Mouse (Mus musculus): ENCODE measurements around the gene Etfbkmt.
"Not testable (repeated sequence)": the region's sequence is repeated elsewhere in the genome, so short reads cannot be mapped to it uniquely, and the experiment has no call there.

The Etfbkmt gene

DNA sequence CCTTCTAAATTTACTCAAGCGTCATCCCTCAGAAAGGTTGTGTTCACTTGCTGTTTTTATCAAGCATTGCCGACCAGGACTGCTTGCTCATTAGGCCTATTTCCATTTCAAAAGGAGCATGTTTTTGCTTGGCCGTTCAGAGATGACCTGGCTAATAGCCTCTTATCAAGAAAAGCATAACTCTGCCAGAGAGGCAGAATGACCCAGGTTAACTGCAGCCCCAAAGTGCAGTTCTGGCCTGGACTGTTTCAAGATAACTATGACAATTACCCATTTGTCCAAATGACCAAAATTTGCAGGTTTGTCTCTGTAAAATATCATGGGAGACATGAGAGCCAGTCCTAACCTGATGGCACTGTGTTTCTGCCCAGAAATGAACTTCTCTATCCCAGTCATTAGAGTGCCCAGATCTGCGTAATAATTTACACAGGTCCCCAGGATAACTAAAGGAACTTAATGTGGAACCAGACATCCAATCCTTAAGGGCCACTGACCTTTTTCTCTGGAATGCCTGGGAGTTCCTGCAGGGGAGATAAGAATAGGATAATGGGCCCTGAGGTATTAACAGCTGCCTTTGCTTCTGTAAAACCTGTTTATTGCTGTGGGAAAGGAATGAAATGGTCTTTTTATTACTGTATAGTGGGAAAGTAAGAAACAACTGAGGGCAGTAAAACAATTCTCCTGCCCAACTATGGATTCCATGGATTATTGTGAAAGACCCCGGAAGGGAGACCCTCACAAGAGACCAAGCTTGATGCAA, 5.1 kb upstream of the Etfbkmt start:
- no peak for DNase-seq (ENCODE audit: low read depth)

DNA sequence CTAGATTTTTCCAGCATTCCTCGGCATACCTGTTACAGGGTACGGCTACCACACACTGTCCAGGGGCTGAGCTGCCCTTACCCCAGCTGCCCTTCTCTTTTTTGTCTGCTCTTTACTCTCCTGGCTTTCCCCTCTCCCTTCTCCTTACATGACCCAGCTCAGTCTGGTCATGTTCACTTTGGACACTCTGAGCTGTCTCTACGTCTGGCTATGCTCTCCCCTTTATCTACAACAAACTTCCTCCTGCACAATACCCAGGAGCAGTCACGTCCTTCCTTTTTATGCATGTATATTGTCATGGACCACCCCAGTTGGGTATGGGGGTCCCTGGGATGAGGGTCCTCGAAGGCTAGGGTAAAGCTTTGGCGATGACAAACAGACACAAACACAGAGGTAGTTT, 4.0 kb upstream of the Etfbkmt start:
- DNase-seq (ENCODE audit: low read depth), result no peak

DNA sequence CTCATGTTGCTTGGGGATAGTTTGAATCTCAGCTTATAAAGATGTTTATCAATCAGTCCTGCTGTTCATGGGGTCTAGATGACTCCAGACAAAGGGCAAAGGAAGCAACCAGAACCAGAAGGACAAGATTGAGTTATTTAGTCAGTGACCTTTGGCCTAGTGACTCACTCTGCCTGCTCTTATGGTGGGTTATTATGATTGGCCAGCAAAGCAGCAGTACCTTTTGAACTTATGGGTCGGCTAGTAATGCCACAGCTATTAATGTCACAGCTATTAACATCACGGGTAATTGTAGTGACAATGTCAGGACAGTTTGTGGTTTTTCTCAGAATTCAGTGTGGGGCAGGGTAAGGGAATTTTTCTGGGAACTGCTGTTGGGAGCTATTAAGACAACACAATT, 1.7 kb upstream of the Etfbkmt start:
- DNase-seq (ENCODE audit: low read depth), result no peak

DNA sequence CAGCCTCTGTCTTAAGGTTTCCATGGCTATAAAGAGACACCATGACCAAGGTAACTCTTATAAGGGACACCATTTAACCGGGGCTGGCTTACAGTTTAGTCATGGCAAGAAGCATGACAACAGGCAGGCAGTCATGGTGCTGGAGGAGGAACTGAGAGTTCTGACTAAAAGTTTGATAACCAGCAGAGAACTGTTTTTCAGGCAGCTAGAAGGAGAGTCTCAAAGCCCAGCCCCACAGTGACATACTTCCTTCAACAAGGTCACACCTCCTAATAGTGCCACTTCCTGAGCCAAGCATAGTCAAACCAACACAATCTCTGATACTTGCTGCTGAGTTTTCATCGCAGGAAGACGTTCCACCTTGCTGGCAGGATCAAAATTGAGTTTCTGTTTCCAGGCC, 638 bp upstream of the Etfbkmt start:
- no peak for DNase-seq (ENCODE audit: low read depth)

DNA sequence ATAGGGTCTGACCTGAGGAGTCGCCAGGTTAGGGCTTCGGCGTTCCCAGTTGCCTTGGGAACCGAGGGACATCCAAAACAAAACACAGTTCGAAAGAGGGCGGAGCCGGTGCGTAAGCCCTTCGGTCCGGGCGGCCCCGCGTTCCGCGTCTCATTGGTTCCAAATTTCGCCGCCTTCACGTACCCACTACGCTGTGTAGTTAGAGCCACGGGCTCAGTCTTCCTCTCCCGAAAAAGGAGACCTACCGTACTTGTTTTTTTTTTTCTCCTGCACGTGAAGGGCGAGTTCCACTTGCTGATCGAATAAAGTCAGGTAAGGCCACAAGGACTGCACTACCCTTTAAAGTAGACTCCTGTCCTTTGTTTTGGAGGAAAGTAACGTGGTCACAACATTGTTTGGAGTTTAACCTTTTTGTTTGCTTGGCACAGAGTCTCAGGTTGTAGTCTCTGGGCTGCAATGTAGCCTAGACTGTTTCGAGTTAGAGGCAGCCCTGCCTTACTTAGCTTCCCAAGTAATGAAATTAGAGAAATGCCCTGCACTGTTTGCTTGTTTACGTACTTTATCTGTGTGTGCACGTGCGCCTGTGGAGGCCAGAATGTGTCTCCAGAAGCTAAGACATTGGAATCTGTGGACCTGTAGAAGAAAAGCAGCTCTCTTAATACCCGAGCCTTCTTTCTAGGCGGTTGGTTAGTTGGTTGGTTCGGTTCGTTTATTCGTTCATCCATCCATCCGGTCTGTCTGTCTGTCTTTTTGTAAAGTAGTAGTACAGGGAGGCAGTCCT, 1.9 kb downstream of the Etfbkmt start:
- DNase-seq (ENCODE audit: low read depth), result peak; percentile 90

DNA sequence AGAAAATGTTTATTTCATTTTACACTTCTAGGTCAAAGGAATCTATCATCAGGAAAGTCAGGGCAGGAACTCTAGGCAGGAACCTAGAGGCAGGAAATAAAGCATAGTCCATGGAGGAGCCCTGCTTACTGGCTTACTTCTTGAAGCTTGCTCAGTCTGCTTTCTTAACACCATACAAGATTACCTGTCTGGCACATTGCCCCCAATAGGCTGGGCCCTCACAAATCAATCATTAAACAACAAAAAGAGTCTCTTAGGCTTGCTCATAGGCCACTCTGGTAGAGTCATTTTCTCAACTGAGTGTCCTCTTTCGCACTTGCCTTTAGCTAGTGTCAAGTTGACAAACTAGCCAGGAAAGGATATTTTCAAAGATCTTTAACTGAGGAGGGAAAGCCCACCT, 5.5 kb downstream of the Etfbkmt start:
- no peak for DNase-seq (ENCODE audit: low read depth)

DNA sequence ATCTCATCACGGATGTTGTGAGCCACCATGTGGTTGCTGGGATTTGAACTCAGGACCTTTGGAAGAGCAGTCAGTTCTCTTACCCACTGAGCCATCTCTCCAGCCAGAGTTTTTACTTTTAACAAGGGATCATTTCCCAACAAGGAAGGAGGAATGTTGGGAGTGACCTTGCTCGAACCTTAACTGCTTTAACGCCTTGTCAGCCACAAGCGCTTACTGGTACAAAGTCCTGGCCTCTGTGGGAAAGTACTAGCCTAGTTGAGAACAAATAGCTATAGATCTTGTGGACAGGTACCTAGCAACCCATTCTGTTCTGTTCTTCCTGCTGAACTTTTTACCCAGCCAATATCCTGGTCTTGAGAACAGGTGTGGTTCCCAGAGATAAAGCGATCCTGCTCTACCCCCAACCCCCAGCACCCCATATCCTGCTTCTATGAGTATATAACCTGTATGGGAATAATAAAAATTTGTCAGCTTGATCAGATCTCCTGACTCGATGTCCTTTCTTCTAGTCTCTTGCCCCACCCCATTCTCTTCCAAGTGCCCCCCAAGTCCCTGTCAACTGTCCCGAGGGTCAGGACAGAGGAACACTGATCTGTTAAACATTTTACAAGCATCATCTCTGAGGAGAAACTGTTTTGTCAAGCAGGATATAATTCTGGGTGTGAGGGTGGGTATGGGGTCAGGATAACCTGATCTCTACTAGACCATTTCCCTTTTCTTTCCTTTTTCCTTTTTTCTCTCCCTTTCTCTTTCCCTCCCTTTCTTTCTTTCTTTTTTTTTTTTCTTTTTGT, 9.0 kb downstream of the Etfbkmt start:
- no peak for DNase-seq (ENCODE audit: low read depth)

DNA sequence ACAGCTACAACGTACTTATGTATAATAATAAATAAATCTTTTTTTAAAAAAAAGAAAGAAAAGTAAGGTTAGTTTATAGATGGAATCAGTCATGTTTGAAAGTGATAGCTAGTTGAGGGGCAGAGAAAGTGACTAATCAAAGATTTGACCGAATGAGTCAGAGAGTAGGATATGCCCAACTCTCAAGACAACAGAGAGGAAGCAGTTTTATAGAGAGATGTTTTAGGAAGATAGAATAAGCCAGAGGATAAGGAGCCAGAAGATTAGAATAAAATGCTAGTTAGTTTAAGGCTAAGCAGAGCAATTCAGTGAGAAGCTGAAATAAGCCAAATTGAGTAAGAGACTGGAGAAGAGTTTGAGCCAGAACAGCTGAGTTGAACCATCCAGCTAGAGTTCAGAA, 12.5 kb downstream of the Etfbkmt start:
- no peak for DNase-seq (ENCODE audit: low read depth)

DNA sequence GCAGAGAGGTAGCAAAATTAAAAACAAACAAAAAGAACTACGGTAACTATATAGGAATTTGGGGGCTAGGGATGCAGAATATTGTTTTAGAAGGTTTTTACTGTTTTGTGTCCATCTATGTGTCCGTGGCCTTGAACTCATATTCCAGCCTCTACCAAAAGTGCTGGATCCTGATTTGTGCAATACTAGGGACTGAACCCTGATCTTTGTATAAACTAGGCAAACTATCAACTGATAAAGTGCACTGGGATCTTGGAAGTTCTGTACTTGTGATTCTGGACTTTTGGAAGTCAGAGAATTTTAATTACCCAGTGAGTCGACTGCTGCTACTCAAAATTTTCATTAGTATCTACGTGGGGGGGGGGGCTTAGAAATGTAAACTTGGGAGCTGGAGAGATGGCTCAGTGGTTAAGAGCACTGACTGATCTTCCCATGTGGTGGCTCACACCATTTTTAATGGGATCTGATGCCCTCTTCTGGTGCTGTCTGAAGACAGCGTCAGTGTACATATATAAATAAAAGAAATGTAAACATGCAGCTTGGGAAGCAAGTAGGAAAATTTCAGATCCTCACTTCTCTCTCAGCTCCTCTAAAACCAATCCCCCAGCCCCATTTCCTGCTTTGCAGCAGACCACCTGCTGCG, 13.9 kb downstream of the Etfbkmt start:
- no peak for DNase-seq (ENCODE audit: low read depth)

DNA sequence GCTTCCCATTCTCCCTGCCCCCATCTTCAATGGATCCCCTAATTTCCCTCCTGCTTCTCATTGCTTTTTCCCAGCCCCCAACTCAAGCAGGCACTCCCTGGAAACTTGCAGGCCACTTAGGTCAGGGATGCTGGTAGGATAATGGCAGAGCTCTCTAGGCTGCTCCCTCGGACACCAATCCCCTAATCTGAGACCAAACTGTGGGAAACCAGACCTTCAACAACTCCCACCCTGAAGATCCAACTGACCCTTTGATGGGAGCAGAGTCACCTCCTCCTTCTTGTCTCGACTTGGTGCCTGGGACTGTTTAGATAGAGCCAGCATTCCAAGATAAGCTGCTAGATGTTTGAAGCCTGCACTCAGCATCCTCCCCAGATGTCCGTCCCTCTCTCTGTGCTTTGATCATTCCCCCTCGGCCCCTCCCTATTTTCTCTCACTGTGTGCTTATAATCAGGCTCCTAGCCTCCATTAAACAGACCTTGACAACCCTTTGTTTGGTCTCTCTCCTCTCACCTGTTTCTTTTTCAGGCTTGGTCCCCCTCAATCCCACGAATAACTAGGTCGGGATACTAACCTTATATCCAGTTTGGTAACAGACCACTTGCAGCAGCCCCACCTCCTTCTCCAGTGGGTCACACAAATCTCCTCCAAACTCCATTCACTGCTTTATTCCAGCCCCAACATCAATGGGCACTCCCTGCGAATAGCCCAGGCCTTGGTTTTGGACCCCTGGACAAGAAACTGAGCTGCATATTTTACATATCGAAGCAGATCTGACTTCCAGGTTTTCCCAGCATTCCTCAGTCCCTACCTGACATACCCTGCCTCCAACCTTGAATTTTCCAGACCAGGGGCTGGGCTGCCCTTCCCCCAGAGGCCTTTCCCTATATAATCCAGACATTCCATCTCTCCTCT, 14.7 kb downstream of the Etfbkmt start:
- no peak for DNase-seq (ENCODE audit: low read depth)

DNA sequence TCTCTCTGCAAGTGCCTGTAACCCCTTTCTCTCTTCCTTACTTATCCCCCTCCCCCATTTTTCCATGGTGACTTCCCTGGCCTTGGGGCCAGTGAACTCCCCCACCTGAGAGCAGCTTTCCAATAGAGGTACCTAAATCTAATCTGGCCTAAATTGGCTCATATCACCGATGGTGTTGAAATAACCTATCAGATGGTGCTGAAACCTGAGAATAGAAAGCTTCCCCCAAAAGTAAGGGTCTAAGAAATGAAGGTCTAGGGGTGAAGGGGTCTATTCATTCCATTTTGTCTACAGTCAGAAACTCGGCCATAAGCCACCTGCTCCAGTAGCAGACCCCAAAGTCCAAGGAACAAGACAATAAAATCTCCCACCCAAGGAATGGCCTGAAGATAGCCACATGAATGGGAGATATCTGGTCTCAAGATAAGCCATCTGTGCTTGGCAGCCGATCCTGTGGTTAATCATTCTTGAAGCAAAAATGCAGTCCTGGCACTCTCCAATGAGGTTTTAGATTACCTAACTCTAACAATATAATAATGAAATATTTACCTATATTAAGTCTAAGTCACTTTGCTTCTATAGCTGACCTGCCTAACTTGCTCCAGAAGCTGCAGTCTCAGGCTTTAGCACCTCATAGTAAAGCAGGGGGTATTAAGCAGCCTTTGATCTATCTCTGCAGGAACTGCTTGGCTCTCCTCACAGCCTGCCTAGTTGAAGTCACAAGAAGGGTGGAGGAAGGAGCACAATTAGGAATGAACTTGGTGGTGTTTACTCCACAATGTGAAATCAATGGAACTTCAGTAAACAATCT, 15.6 kb downstream of the Etfbkmt start:
- DNase-seq (ENCODE audit: low read depth), result no peak

DNA sequence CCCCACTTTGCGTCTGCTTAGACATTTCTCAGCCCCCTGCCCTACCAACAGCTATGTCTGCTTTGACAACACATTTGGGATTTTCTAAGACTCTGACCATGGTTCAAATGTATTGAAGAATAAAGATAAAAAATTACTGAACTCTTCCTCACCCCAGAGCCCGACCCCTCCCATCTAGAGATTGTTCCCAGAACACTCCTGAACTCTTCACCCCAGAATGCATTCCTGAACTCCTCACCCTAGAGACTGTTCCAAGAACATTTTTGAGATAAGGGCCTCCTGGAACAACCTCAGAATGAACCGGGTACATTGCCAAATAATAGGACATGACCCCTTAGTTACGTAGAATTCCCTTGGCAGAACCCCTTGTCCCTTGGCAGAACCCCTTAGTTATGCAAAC, 27.4 kb downstream of the Etfbkmt start:
- DNase-seq (ENCODE audit: low read depth), result not testable (repeated sequence)

DNA sequence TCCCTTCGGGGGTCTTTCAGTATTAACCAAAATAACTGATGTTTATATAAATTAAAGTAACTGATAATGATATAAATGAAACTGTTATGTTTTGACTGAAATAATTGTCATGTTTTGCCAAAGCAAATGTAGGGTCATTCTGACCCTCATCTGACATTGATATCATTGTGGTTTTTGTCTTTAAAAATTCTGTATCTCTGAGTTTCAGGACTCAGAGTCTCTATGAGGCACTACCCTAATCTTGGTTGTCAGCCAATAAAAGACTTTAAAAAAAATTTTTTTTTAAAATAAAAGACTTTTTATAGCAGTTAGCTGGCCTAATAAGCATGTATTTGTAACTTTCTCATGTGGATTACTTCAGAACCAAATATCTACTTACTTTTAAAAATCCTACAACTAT, 28.0 kb downstream of the Etfbkmt start:
- DNase-seq (ENCODE audit: low read depth), result no peak

DNA sequence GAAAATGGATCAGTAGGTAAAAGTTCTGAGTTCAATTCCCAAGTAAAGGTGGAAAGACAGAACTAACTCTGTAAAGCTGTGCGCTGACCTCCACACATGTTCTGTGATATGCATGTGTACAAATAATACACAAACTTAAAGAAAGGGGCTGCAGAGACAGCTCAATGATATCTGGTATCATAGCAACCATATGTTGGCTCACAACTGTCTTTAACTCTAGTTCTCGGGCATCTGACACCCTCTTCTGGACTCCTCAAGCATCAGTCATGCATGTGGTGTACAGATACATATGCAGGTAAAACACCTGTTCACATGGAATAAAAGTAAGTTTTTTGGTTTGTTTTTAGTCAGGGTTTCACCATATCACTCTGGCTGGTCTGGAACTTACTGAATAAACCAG, 28.8 kb downstream of the Etfbkmt start:
- no peak for DNase-seq (ENCODE audit: low read depth)

DNA sequence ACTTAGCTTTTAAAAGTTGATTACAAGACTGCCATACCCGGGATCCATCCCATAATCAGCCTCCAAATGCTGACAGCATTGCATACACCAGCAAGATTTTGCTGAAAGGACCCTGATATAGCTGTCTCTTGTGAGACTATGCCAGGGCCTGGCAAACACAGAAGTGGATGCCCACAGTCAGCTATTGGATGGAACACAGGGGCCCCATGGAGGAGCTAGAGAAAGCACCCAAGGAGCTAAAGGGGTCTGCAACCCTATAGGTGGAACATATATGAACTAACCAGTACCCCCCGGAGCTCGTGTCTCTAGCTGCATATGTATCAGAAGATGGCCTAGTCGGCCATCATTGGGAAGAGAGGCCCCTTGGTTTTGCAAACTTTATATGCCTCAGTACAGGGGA, 30.3 kb downstream of the Etfbkmt start:
- DNase-seq (ENCODE audit: low read depth), result not testable (repeated sequence)

DNA sequence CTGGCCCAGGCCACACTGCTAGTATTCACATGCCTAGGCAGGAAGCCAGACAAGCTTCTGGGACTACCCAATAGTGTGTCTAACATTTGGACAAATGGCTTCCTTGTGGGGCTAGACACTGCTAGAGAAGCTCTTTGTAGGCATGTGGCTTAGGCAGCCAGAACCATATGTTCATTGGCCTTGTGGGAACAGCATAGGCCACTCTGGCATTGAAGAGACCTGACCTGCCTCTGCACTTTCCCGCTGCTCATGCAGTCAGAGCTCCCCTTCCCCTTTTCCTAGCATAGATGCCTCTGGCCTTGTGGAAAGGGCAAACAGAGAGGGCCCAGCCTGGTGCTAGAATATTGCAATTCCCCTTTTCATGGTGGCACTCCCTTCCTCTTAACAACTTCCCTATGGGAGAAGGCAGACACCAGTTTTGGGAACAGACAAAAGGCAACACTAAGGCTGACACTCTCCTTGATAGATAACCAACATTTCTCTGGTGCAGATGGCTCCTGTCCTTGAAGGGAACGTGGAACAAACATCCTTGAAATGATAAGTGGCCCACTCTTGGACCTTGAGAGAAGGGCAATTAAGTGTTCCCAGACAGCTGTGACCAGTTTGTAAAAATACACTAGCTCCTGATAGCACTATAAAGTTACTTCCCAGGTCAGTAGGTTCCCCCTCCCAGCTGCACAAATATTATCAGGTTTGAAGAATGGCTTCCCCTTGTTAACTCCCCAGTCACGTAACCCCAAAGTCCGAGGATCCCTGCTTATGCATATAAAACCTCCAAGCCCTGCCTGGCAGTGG, 34.4 kb downstream of the Etfbkmt start:
- DNase-seq (ENCODE audit: low read depth), result no peak

DNA sequence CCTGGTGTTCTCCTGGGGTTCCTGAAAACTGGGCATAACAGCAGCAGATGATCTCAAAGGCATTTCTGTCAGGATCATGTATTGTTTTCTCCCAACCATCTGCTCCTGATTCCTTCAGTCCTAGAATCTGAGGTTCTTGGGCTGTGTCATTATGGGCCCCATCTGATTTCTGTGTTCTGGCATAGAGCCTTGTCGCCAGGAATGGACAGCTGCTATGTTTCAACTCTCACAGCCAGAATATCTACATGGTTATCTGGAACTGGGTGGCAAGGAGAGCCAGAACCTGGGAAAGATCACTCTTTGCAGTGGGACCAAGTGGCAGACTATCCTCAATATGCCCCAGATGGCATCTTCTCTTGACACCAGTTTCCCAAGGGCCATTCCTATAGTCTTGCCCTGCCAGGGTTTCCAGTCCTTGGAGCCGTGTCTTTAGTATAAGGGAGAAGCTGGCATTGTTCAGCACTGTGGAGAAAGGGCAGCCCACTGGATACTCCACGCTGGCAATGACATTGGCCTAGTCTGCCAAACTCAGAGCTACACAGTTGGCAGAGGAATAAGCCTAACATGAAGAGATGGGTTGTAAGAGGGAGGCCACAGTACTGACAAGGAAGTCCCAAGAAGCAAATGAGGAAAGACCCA, 35.4 kb downstream of the Etfbkmt start:
- DNase-seq (ENCODE audit: low read depth), result no peak

DNA sequence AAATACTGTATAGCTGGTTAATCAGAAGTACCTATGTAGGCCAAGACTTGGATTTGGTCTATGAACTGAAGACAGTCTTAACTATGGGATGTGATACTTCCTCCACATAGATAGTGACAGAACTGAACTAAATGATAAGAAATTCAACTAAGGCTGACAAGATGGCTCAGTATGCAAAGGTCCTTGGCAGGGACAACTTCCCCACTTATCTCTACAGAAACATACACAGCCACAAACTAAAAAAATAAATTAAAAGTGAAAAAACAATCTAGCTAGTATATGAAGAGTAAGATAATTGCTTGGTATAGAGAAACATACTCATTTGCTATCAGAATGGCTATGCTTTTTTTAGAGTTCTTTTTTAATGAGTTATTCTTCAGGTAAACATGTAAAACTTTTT, 39.4 kb downstream of the Etfbkmt start:
- DNase-seq (ENCODE audit: low read depth), result no peak

DNA sequence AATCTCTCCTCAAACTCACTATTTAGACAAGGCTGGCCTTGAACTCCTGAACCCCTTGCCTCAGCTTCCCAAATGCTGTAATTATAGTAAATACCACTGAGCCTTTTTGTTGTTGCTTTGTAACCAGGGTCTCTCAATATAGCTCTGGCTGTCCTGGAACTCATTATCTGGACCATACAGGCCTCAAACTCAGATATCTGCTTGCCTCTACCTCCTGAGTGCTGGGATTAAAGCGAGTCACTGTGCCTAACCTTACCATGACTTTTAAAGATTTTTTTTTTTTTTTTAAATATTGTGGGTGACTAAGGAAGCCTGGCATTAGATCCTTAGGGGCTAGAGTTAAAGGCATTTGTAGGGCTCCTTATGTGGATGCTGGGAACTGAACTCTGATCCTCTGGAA, 44.4 kb downstream of the Etfbkmt start:
- no peak for DNase-seq (ENCODE audit: low read depth)
